Mouse (Mus musculus): ENCODE results near the gene Plcg2. TPM values are rescaled to one million over a fixed set of nuclear protein-coding genes. Genes with fewer than 3 reads are reported as not detected.

Plcg2 gene
- total and polyA plus RNA-seq, 2 experiments = 0.95 to 1.8 TPM

DNA sequence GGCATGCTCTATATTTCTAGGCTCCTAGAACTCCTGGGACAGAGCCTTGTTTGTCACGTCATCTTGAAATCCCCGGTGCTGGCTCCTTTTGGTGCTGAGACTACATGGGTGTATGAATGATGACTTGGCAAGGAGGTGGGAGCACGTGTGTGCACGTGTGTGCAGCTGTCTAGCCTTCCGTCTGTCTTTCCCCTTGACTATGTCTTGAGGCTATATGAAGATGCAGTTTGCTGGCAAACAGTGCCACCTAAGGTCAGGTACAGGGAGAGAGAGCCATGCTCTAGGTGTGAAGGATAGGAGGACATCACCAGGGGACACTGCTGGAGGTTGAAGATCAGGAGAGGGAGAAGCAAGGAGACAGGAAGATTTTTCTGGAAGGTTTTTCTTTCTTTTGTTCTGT, 49.9 kb downstream of the Plcg2 start:
- Histone ChIP-seq H3K4me1 (ENCODE audit: control insufficient read depth, insufficient read depth, low read length) (no peaks in the 10 kb centered on the region), H3K27me3 (ENCODE audit: control insufficient read depth, insufficient read depth, low read length) (no peaks in the 10 kb centered on the region), H3K9ac (ENCODE audit: low read depth, low read length) (no peak overlapping the region), H3K27ac (replicated peaks; ENCODE audit: insufficient read depth, low read depth, low read length) (no peak overlapping the region), H3K79me2 (ENCODE audit: control insufficient read depth, insufficient read depth, low read length) (no peaks in the 10 kb centered on the region), H3K4me3 (ENCODE audit: insufficient read depth, low read depth, low read length) (no peak overlapping the region), H3K36me3 (ENCODE audit: control insufficient read depth, insufficient read depth, low read length) (no peaks in the 10 kb centered on the region)
- no peak for TF ChIP-seq CTCF (IDR thresholded peaks at IDR 0.05; ENCODE audit: low read depth, low read length)
- TF ChIP-seq POLR2A (IDR thresholded peaks at IDR 0.05; ENCODE audit: extremely low read depth, insufficient read depth, low read length) = no peak
- WGBS = 84% methylated on average over 5 of the region's 5 CpGs
- no peak for DNase-seq (ENCODE audit: extremely low read depth, low read depth, low spot score)

DNA sequence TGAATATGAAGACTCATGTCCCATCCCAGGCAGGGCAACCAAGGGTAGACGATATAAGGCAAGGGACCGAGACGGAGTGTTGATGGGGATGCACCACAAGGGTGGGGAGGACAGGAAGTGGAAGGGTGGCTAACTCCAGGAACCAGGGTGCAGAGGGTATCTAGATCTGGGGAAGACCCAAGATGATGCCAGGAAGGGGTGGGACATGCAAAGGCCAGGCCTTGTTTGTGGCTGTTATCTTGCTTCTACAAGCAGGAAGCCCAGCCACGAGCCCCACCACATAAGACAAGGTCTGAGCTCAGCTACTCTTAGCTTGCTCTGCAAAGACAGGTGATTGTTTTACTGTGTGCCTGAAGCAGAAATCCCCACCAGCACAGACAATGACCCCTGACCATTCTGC, 50.4 kb downstream of the Plcg2 start:
- H3K4me1 ChIP-seq (ENCODE audit: control insufficient read depth, insufficient read depth, low read length) = no peaks in the 10 kb centered on the region
- WGBS = 69% methylated on average over 4 of the region's 4 CpGs
- H3K9ac ChIP-seq (ENCODE audit: low read depth, low read length) = no peak overlapping the region
- no peaks in the 10 kb centered on the region for H3K27me3 ChIP-seq (ENCODE audit: control insufficient read depth, insufficient read depth, low read length)
- H3K4me3 ChIP-seq (ENCODE audit: insufficient read depth, low read depth, low read length) = no peak overlapping the region
- TF ChIP-seq POLR2A (IDR thresholded peaks at IDR 0.05; ENCODE audit: extremely low read depth, insufficient read depth, low read length) (no peak), CTCF (IDR thresholded peaks at IDR 0.05; ENCODE audit: low read depth, low read length) (no peak)
- peak; percentile 6 for DNase-seq (ENCODE audit: extremely low read depth, low read depth, low spot score)
- no peaks in the 10 kb centered on the region for H3K36me3 ChIP-seq (ENCODE audit: control insufficient read depth, insufficient read depth, low read length)
- H3K79me2 ChIP-seq (ENCODE audit: control insufficient read depth, insufficient read depth, low read length) = no peaks in the 10 kb centered on the region
- H3K27ac ChIP-seq (replicated peaks; ENCODE audit: insufficient read depth, low read depth, low read length) = no peak overlapping the region

DNA sequence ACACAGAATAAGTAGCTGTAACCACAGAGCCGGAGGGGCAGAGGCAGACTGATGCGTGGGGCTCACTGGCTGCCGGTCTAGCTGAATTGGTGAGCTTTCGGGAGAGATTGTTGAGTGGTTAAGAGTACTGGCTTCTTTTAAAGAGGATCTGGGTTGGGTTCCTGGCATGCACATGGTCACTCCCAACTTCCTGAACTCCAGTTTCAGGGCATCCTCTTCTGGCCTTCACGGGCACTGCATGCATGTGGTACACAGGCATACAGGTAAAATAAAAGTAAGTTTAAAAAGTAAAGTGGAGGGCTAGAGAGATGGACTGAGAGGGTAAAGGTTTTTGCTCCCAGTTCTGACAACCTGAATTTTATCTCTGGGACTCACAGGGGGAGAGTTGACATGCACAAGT, 52.4 kb downstream of the Plcg2 start:
- Histone ChIP-seq H3K4me3 (ENCODE audit: insufficient read depth, low read depth, low read length) (no peak overlapping the region), H3K79me2 (ENCODE audit: control insufficient read depth, insufficient read depth, low read length) (no peaks in the 10 kb centered on the region), H3K36me3 (ENCODE audit: control insufficient read depth, insufficient read depth, low read length) (no peaks in the 10 kb centered on the region), H3K9ac (ENCODE audit: low read depth, low read length) (no peak overlapping the region), H3K27ac (replicated peaks; ENCODE audit: insufficient read depth, low read depth, low read length) (no peak overlapping the region), H3K4me1 (ENCODE audit: control insufficient read depth, insufficient read depth, low read length) (no peaks in the 10 kb centered on the region), H3K27me3 (ENCODE audit: control insufficient read depth, insufficient read depth, low read length) (no peaks in the 10 kb centered on the region)
- WGBS = 89% methylated on average over 5 of the region's 5 CpGs
- no peak for DNase-seq (ENCODE audit: extremely low read depth, low read depth, low spot score)
- TF ChIP-seq CTCF (IDR thresholded peaks at IDR 0.05; ENCODE audit: low read depth, low read length) (no peak), POLR2A (IDR thresholded peaks at IDR 0.05; ENCODE audit: extremely low read depth, insufficient read depth, low read length) (no peak)

DNA sequence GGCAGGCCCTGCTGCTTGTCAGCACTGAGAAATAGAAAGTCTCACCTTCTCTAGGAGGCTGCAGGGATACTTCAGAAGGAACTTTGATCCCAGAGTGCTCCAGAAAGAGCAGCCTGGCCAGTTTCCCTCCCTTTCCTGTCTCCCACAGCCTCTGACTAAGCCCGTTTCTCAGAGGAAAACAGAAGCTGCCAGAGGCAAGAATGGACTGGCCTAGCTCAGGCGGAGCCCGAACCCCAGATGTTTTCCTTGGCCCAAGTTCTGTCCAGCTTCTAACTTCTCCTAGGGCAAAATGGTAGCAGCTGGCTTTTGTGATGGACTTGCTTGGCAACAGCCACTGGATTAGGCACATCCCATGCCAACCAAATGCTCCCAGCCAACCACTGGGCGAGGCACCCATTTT, 62.9 kb downstream of the Plcg2 start:
- H3K9ac ChIP-seq (ENCODE audit: low read depth, low read length) = no peak overlapping the region
- H3K27me3 ChIP-seq (ENCODE audit: control insufficient read depth, insufficient read depth, low read length) = peaks cover 5% of the 10 kb centered on the region; the same call in 1 of the 2 replicates
- H3K27ac ChIP-seq (replicated peaks; ENCODE audit: insufficient read depth, low read depth, low read length) = no peak overlapping the region
- H3K36me3 ChIP-seq (ENCODE audit: control insufficient read depth, insufficient read depth, low read length) = no peaks in the 10 kb centered on the region
- H3K4me3 ChIP-seq (ENCODE audit: insufficient read depth, low read depth, low read length) = no peak overlapping the region
- no peak for DNase-seq (ENCODE audit: extremely low read depth, low read depth, low spot score)
- TF ChIP-seq CTCF (IDR thresholded peaks at IDR 0.05; ENCODE audit: low read depth, low read length) (no peak), POLR2A (IDR thresholded peaks at IDR 0.05; ENCODE audit: extremely low read depth, insufficient read depth, low read length) (no peak)
- 0 out of 2 replicates have a peak, but pooled peaks cover 2% of the 10 kb centered on the region for H3K4me1 ChIP-seq (ENCODE audit: control insufficient read depth, insufficient read depth, low read length)
- H3K79me2 ChIP-seq (ENCODE audit: control insufficient read depth, insufficient read depth, low read length) = no peaks in the 10 kb centered on the region
- WGBS = 84% methylated on average over 4 of the region's 4 CpGs

DNA sequence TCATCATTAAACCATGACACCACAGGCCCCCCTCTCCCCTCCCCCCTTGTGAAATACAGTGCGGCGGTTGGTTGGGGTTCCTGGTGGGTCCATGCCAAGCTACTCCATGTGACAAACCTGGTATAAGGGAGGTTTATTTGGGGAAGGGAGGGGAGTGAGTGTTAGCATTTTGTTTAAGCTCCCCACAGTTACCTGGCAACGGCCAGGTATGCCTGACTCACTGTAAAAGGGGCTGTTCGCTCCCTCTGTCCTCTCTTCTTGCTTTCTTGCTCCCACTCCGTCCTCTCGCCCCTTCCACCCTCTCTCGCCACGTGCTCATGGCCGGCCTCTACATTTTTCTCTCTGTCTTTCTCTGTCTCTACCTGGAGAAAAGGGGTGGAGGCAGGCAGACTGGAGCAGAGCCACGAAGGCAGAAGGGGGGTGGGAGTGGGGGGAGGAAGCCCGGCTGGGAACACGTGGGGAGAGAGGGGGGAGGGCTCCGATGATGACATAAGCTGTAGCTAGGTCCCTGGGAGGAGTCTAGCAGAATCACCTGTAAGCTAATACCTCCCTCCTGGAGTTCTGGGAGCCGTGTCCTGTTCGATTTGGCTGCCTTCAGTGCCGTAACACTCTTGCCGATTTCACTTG, 63.8 kb downstream of the Plcg2 start:
- Histone ChIP-seq H3K27ac (replicated peaks; ENCODE audit: insufficient read depth, low read depth, low read length) (no peak overlapping the region), H3K27me3 (ENCODE audit: control insufficient read depth, insufficient read depth, low read length) (peaks cover 5% of the 10 kb centered on the region; the same call in 1 of the 2 replicates), H3K36me3 (ENCODE audit: control insufficient read depth, insufficient read depth, low read length) (no peaks in the 10 kb centered on the region), H3K4me1 (ENCODE audit: control insufficient read depth, insufficient read depth, low read length) (0 out of 2 replicates have a peak, but pooled peaks cover 2% of the 10 kb centered on the region), H3K4me3 (ENCODE audit: insufficient read depth, low read depth, low read length) (no peak overlapping the region), H3K9ac (ENCODE audit: low read depth, low read length) (no peak overlapping the region), H3K79me2 (ENCODE audit: control insufficient read depth, insufficient read depth, low read length) (no peaks in the 10 kb centered on the region)
- WGBS = 23% methylated on average over 17 of the region's 17 CpGs
- no peak for DNase-seq (ENCODE audit: extremely low read depth, low read depth, low spot score)
- TF ChIP-seq POLR2A (IDR thresholded peaks at IDR 0.05; ENCODE audit: extremely low read depth, insufficient read depth, low read length) = no peak

DNA sequence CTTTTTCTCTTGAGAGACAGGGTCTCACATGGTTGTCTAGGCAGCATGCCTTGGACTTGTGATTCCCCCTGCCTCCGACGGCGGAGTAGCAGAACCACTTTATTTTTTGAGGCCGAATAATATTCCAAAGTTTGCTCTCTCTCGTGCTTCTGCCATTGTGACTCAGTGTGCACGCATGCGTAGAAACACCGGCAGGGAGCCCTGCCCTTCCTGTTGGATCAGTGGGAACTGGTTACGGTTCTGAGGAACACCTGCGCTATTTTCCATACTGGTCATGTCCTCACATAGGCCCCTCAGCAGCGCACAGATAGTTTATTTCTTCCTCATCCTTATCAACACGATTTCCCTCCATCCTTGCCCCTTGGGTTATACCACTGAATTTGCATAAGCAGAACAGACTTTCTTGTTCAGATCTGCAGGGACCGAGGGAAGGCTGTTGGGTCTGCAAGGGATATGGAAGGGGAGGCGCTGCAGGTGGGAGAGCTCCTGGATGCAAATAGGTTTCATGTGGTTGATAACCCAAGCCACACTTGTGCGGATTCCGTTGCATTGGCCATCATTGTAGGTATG, 64.4 kb downstream of the Plcg2 start:
- 26% methylated on average over 16 of the region's 16 CpGs for whole genome bisulfite sequencing
- Histone ChIP-seq H3K27ac (replicated peaks; ENCODE audit: insufficient read depth, low read depth, low read length) (no peak overlapping the region), H3K4me3 (ENCODE audit: insufficient read depth, low read depth, low read length) (no peak overlapping the region), H3K27me3 (ENCODE audit: control insufficient read depth, insufficient read depth, low read length) (peaks cover 5% of the 10 kb centered on the region; the same call in 1 of the 2 replicates), H3K4me1 (ENCODE audit: control insufficient read depth, insufficient read depth, low read length) (0 out of 2 replicates have a peak, but pooled peaks cover 2% of the 10 kb centered on the region), H3K36me3 (ENCODE audit: control insufficient read depth, insufficient read depth, low read length) (no peaks in the 10 kb centered on the region), H3K9ac (ENCODE audit: low read depth, low read length) (no peak overlapping the region), H3K79me2 (ENCODE audit: control insufficient read depth, insufficient read depth, low read length) (no peaks in the 10 kb centered on the region)
- no peak for DNase-seq (ENCODE audit: extremely low read depth, low read depth, low spot score)
- no peak for TF ChIP-seq POLR2A (IDR thresholded peaks at IDR 0.05; ENCODE audit: extremely low read depth, insufficient read depth, low read length)
- no peak for TF ChIP-seq CTCF (IDR thresholded peaks at IDR 0.05; ENCODE audit: low read depth, low read length)

All from liver, adult 2 months (tissue).